Mouse (Mus musculus) midbrain, embryonic 15.5 days (tissue): ENCODE results near the gene Ramp2. TPM values are rescaled to one million over a fixed set of nuclear protein-coding genes. Genes with fewer than 3 reads are reported as not detected.
A peak's percentile ranks its signal among the peaks of the same experiment; 100 is the strongest.

Experiments used
- ATAC-seq: fragments of 200-750 bp; cut with Nextera tagmentation; replicated peaks from 2 replicates; pipeline ENCODE4 v1.8.0; 2017; ENCODE audit warnings: moderate TSS enrichment
- H3K27ac ChIP-seq: fragments of 300-500 bp; sonication (generic); 2 replicates; pipeline ENCODE4 v1.5.1; 2015; ENCODE audit warnings: mild to moderate bottlenecking, inconsistent platforms
- H3K27me3 ChIP-seq: fragments of 300-500 bp; sonication (generic); replicated peaks from 2 replicates; pipeline ENCODE4 v1.6.1; 2015; ENCODE audit warnings: inconsistent platforms
- H3K36me3 ChIP-seq: fragments of 300-500 bp; sonication (generic); replicated peaks from 2 replicates; pipeline ENCODE4 v1.6.1; 2015; ENCODE audit warnings: inconsistent platforms
- H3K4me1 ChIP-seq: fragments of 300-500 bp; sonication (generic); 2 replicates; pipeline ENCODE4 v1.6.1; 2015; ENCODE audit warnings: inconsistent platforms
- H3K4me2 ChIP-seq: fragments of 300-500 bp; sonication (generic); 2 replicates; pipeline ENCODE4 v1.6.1; 2015; ENCODE audit warnings: inconsistent platforms, mild to moderate bottlenecking, moderate library complexity
- H3K4me3 ChIP-seq: fragments of 300-500 bp; sonication (generic); 2 replicates; pipeline ENCODE4 v1.5.1; 2015; ENCODE audit warnings: mild to moderate bottlenecking, inconsistent platforms
- H3K9ac ChIP-seq: fragments of 300-500 bp; sonication (generic); 2 replicates; pipeline ENCODE4 v1.6.1; 2015; ENCODE audit warnings: mild to moderate bottlenecking, inconsistent platforms
- H3K9me3 ChIP-seq: fragments of 300-500 bp; sonication (generic); 2 replicates; pipeline ENCODE4 v1.6.1; 2016; ENCODE audit warnings: inconsistent platforms
- WGBS: fragments of 180-500 bp; shearing (Covaris S2); methylation state at CpG from one replicate; pipeline ENCODE4 v1.1.7; 2015; ENCODE audit warnings: mixed read lengths; 5-methylcytosine and 5-hydroxymethylcytosine counted together
- polyA plus RNA-seq: library from polyadenylated mRNA; unstranded; fragments of >200 nt; fragmentation: Nextera tagmentation; extraction: Ambion mirVana; gene quantifications from 2 replicates; pipeline ENCODE4 v1.2.1, GENCODE M21; 2015

Ramp2 gene
- polyA plus RNA-seq, 1 experiment from 2014 or later = 86.5 TPM

GRCm38 (mm10) chr11:101245071-101245470 lies 757 bp upstream of the Ramp2 start:
- H3K4me2 ChIP-seq = no peak overlapping the region
- no peak overlapping the region for H3K27ac ChIP-seq
- H3K4me1 ChIP-seq = peaks cover 16% of the 10 kb centered on the region
- H3K9ac ChIP-seq = no peak overlapping the region
- no peak overlapping the region for H3K4me3 ChIP-seq
- WGBS = 59% methylated on average over 4 of the region's 4 CpGs
- H3K27me3 ChIP-seq = peaks cover 27% of the 10 kb centered on the region
- no peak for ATAC-seq
- H3K9me3 ChIP-seq = no peaks in the 10 kb centered on the region
- H3K36me3 ChIP-seq = no peaks in the 10 kb centered on the region

- no peak for ATAC-seq
- H3K4me2 ChIP-seq = peak overlapping the region; percentile 78
- WGBS = 1% methylated on average over 7 of the region's 7 CpGs
- H3K27me3 ChIP-seq = peaks cover 27% of the 10 kb centered on the region
- peak overlapping the region; percentile 52 for H3K4me3 ChIP-seq
- H3K4me1 ChIP-seq = peaks cover 16% of the 10 kb centered on the region
- H3K9ac ChIP-seq = peak overlapping the region; percentile 64
- H3K27ac ChIP-seq = no peak overlapping the region
- H3K9me3 ChIP-seq = no peaks in the 10 kb centered on the region
- no peaks in the 10 kb centered on the region for H3K36me3 ChIP-seq
Observed at GRCm38 (mm10) chr11:101246702-101247012, 829 bp downstream of the Ramp2 start.

GRCm38 (mm10) chr11:101247521-101248030 lies 1.7 kb downstream of the Ramp2 start:
- no peak overlapping the region; the same call in 1 of the 2 replicates for H3K4me3 ChIP-seq
- 77% methylated on average over 6 of the region's 6 CpGs for WGBS
- H3K27ac ChIP-seq = no peak overlapping the region

DNA sequence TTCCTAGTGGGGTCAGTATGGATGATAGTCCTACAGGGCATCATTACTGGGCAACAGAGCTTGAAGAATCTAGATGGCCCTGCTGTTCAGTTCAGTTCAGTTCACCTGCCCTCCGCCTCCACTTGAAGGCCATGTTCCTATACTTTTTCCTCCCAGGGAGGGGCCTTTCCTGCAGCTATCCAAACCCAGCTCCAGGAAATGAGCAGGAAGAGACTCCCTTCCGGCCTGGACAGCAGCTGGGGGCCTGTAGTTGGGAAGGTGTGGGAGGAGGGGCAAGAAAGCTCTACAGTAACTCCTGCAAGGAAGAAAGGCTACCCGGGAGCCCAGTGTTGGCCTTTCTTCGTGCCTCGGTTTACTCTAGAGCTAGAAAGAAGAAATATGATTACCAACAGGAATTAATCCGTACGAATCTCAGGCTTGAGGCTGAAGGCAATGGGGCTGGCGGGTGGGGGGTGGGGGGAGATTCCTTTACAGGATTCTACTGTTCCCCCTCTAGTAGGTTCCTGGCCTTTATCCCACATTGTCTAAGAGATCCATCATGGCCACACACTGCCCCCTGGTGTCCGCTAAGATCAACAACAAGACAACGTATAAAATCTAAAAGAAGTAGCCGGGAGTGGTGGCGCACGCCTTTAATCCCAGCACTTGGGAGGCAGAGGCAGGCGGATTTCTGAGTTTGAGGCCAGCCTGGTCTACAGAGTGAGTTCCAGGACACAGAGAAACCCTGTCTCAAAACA lies 2.6 kb downstream of the Ramp2 start:
- ATAC-seq = no peak
- Histone ChIP-seq H3K4me3 (no peak overlapping the region), H3K27me3 (peaks cover 27% of the 10 kb centered on the region), H3K4me2 (no peak overlapping the region), H3K9me3 (no peaks in the 10 kb centered on the region), H3K36me3 (no peaks in the 10 kb centered on the region), H3K27ac (no peak overlapping the region), H3K4me1 (peaks cover 24% of the 10 kb centered on the region), H3K9ac (no peak overlapping the region)
- 41% methylated on average over 14 of the region's 14 CpGs for WGBS

More at GRCm38 (mm10) chr11:101247521-101248030, 1.7 kb downstream of the Ramp2 start:
- H3K4me1 ChIP-seq = peaks cover 17% of the 10 kb centered on the region
- ATAC-seq = no peak
- peak overlapping the region; percentile 78; the same call in 1 of the 2 replicates for H3K4me2 ChIP-seq
- H3K9me3 ChIP-seq = no peaks in the 10 kb centered on the region
- H3K27me3 ChIP-seq = peaks cover 27% of the 10 kb centered on the region
- no peak overlapping the region for H3K9ac ChIP-seq
- H3K36me3 ChIP-seq = no peaks in the 10 kb centered on the region

DNA sequence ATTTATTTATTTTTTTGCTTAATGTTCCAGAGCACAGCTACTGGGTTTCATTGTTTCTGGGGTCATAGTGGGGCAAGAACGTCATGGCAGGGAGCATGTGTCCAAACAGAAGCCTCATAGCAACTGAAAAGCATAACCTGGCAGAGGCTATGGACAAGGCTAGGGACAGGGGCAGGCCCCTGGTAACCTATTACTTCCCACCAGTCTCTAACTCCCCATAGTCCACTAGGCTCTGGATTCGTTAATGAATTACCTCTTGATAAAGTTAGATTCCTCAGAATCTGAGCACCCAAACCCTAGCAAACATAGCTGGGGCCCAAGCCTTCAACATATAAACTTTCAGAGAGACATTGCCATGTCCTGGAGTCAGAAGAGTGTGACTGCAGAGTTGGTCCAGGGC lies 5.2 kb downstream of the Ramp2 start:
- 75% methylated on average over 2 of the region's 2 CpGs for WGBS
- H3K4me2 ChIP-seq = no peak overlapping the region
- no peak overlapping the region for H3K9ac ChIP-seq
- H3K27ac ChIP-seq = no peak overlapping the region
- ATAC-seq = no peak
- H3K36me3 ChIP-seq = no peaks in the 10 kb centered on the region
- H3K27me3 ChIP-seq = peaks cover 11% of the 10 kb centered on the region
- no peaks in the 10 kb centered on the region for H3K9me3 ChIP-seq
- H3K4me3 ChIP-seq = no peak overlapping the region
- peaks cover 29% of the 10 kb centered on the region for H3K4me1 ChIP-seq

- Histone ChIP-seq H3K27ac (peak overlapping the region; percentile 89), H3K4me3 (peak overlapping the region; percentile 74), H3K4me1 (peaks cover 18% of the 10 kb centered on the region), H3K4me2 (peak overlapping the region; percentile 93), H3K9me3 (no peaks in the 10 kb centered on the region), H3K27me3 (peaks cover under 1% of the 10 kb centered on the region; the same call in 1 of the 2 replicates), H3K9ac (peak overlapping the region; percentile 82), H3K36me3 (no peaks in the 10 kb centered on the region)
- WGBS = 9% methylated on average over 7 of the region's 7 CpGs
- no peak for ATAC-seq
Observed at GRCm38 (mm10) chr11:101252941-101253340, 7.1 kb downstream of the Ramp2 start.

- Histone ChIP-seq H3K4me3 (peak within 1 kb of the TSS; percentile 74), H3K36me3 (no peaks in the 10 kb centered on the region), H3K27ac (peak within 1 kb of the TSS; percentile 89), H3K9me3 (no peaks in the 10 kb centered on the region), H3K4me1 (peaks cover 18% of the 10 kb centered on the region), H3K4me2 (peak within 1 kb of the TSS; percentile 93), H3K27me3 (no peaks in the 10 kb centered on the region), H3K9ac (peak within 1 kb of the TSS; percentile 82)
- ATAC-seq = peak; percentile 89
- 0% methylated on average over 40 of the region's 40 CpGs for WGBS
Observed at GRCm38 (mm10) chr11:101253613-101254389, 8.0 kb downstream of the Ramp2 start, which contains the start of gene Vps25. TSS of gene Vps25 (plus strand) at chr11:101253707.

DNA sequence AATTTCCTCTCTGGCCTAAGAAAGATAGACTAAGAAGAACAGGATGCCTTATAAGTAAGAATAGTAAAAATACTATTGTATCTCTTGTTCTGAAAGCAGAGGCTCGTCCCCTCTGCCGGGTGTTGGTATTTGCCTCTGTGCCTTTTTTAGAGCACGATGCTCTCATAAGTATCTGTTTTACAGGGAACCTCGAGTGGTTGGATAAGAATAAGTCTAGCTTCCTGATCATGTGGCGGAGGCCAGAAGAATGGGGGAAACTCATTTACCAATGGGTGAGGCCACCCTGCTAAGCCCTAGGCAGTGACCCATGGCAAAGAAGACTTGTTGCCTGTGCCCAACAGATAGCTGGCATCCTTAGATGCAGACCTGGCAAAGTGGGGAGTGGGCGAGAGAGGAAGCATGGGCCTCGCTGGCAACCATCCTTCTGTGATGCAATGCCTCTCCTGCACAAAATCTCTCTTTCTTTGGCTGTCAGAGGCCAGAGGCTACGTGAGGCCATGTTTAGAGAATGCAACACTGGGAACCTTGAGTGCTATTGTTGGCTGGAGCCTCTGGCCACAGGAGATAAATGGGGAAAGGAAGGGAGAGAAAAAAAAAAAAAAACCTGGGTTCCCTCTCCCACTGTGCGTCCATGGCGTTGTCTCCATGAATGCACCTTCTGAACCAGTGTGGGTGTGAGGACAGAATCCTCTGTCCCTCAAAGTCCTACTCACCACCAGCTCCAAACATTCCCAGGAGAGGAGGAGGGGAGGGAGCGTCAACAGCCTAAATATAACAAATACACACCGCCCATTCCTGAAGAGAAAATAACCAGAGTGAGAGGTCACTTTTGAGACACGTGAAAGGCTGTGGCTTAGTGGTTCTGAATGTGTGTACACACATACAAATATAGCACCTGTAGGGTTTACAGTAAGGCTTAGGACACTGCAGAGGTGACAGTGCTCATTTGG lies 10.3 kb downstream of the Ramp2 start:
- H3K4me1 ChIP-seq = peaks cover 33% of the 10 kb centered on the region
- 93% methylated on average over 13 of the region's 13 CpGs for WGBS
- H3K27ac ChIP-seq = no peak overlapping the region
- H3K36me3 ChIP-seq = no peaks in the 10 kb centered on the region
- no peak overlapping the region for H3K4me2 ChIP-seq
- 0 out of 2 replicates have a peak, but pooled peaks cover 3% of the 10 kb centered on the region for H3K27me3 ChIP-seq
- no peak overlapping the region for H3K9ac ChIP-seq
- H3K4me3 ChIP-seq = no peak overlapping the region
- H3K9me3 ChIP-seq = no peaks in the 10 kb centered on the region
- ATAC-seq = no peak

DNA sequence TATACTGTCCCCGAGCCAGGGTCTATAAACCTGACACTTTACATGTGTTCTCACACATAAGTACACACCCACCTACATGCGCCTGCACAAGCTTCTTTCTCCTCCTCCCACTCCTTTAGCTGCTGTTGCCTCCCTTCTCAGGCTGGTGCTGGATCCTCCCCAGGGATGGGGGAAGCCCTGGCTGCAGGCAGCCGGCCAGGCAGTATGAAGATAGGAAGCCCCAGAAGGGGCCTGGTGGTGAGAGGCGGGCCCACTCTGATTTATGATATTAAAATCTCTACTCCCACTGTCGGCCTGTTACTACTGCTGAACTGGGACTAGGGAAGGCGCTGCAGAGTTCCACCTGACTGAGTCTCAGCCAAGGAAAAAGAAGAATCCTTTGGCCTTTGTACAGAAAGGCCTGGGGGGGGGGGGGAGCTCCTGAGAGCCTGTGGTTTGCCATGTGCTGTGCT lies 13.5 kb downstream of the Ramp2 start:
- Histone ChIP-seq H3K27ac (no peak overlapping the region), H3K4me3 (no peak overlapping the region), H3K9me3 (no peaks in the 10 kb centered on the region), H3K36me3 (no peaks in the 10 kb centered on the region), H3K9ac (no peak overlapping the region), H3K4me2 (no peak overlapping the region), H3K27me3 (peaks cover 31% of the 10 kb centered on the region), H3K4me1 (peaks cover 31% of the 10 kb centered on the region)
- WGBS = 42% methylated on average over 6 of the region's 6 CpGs
- 0 out of 2 replicates have a peak, but pooled peaks have one; percentile 30 for ATAC-seq

GRCm38 (mm10) chr11:101259948-101260825 lies 14.4 kb downstream of the Ramp2 start, which contains the start of gene Wnk4:
TSS of gene Wnk4 (plus strand) at chr11:101260567.
- H3K27me3 ChIP-seq = peaks cover 37% of the 10 kb centered on the region
- H3K4me3 ChIP-seq = peak within 1 kb of the TSS; percentile 43
- peak within 1 kb of the TSS; percentile 50 for H3K9ac ChIP-seq
- peak; percentile 77 for ATAC-seq
- no peak within 1 kb of the TSS for H3K27ac ChIP-seq
- H3K4me1 ChIP-seq = peaks cover 30% of the 10 kb centered on the region
- H3K9me3 ChIP-seq = no peaks in the 10 kb centered on the region
- no peaks in the 10 kb centered on the region for H3K36me3 ChIP-seq
- under 1% methylated on average over 35 of the region's 43 CpGs for WGBS
- H3K4me2 ChIP-seq = peak within 1 kb of the TSS; percentile 95
